Mouse (Mus musculus): ENCODE measurements around the gene Mepce. TPM values are rescaled to one million over a fixed set of nuclear protein-coding genes. Genes with fewer than 3 reads are reported as not detected.
A peak's percentile ranks its signal among the peaks of the same experiment; 100 is the strongest.

The Mepce gene
- total and polyA plus RNA-seq, 2 experiments from 2014 or later: 18.3 to 47.7 TPM

DNA sequence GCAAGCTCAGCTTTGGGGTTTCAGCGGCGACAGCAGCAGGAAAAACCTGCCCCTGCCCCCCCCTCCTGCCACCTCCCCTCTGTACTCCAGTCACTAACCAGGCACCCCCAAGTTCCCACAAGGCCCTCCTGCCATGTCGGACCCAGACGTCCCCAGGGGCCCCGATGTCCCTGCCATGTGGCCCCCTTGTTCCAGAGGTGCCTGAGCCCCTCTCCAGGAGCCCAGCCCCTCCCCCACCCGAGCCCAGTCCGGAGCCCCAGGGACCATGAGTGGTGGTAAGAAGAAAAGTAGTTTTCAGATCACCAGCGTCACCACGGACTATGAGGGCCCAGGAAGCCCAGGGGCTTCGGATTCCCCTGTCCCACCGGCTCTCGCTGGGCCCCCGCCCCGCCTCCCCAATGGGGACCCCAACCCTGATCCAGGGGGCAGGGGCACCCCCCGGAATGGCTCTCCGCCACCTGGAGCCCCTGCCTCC lies 40.6 kb downstream of the Mepce start:
- Histone ChIP-seq H3K27ac (ENCODE audit: low read depth, low read length) (peak overlapping the region; percentile 85), H3K4me3 (ENCODE audit: low read depth, low read length) (peak overlapping the region; percentile 55), H3K9me3 (ENCODE audit: low read length) (no peaks in the 10 kb centered on the region), H3K36me3 (ENCODE audit: insufficient read depth) (peaks cover 10% of the 10 kb centered on the region), H3K4me2 (ENCODE audit: low read depth) (peak overlapping the region; percentile 94), H3K4me1 (ENCODE audit: insufficient read depth) (peaks cover 6% of the 10 kb centered on the region; the same call in 1 of the 2 replicates), H3K9ac (peak overlapping the region; percentile 60), H3K27me3 (ENCODE audit: insufficient read depth, low read length) (no peaks in the 10 kb centered on the region)
- TF ChIP-seq CTCF (IDR thresholded peaks at IDR 0.05; ENCODE audit: low read depth): no peak
- no peak for DNase-seq
- under 1% methylated on average over 16 of the region's 16 CpGs for WGBS
- no peak for ATAC-seq

GRCm38 (mm10) chr5:137746282-137746850 lies 41.1 kb downstream of the Mepce start:
- TF ChIP-seq CTCF (IDR thresholded peaks at IDR 0.05; ENCODE audit: low read depth): no peak
- H3K36me3 ChIP-seq (ENCODE audit: insufficient read depth): peaks cover 5% of the 10 kb centered on the region
- ATAC-seq: peak; percentile 1; the same call in 1 of the 2 replicates
- WGBS: 2% methylated on average over 19 of the region's 20 CpGs
- H3K4me1 ChIP-seq (ENCODE audit: insufficient read depth): peaks cover 6% of the 10 kb centered on the region; the same call in 1 of the 2 replicates
- peak overlapping the region; percentile 85 for H3K27ac ChIP-seq (ENCODE audit: low read depth, low read length)
- no peaks in the 10 kb centered on the region for H3K27me3 ChIP-seq (ENCODE audit: insufficient read depth, low read length)
- peak overlapping the region; percentile 94 for H3K4me2 ChIP-seq (ENCODE audit: low read depth)
- H3K4me3 ChIP-seq (ENCODE audit: low read depth, low read length): peak overlapping the region; percentile 55
- peak overlapping the region; percentile 60 for H3K9ac ChIP-seq
- no peaks in the 10 kb centered on the region for H3K9me3 ChIP-seq (ENCODE audit: low read length)
- DNase-seq: no peak

GRCm38 (mm10) chr5:137745214-137746171 lies 42.0 kb downstream of the Mepce start, which contains the start of gene Tsc22d4:
Gene Tsc22d4 (plus strand): TSS chr5:137745730.
- 2% methylated on average over 28 of the region's 28 CpGs for WGBS
- H3K27ac ChIP-seq (ENCODE audit: low read depth, low read length): peak within 1 kb of the TSS; percentile 85
- TF ChIP-seq CTCF (IDR thresholded peaks at IDR 0.05; ENCODE audit: low read depth): no peak
- H3K4me2 ChIP-seq (ENCODE audit: low read depth): peak within 1 kb of the TSS; percentile 94
- DNase-seq: peak; percentile 93
- H3K9me3 ChIP-seq (ENCODE audit: low read length): no peaks in the 10 kb centered on the region
- ATAC-seq: peak; percentile 55
- peak within 1 kb of the TSS; percentile 55 for H3K4me3 ChIP-seq (ENCODE audit: low read depth, low read length)
- H3K27me3 ChIP-seq (ENCODE audit: insufficient read depth, low read length): no peaks in the 10 kb centered on the region
- H3K36me3 ChIP-seq (ENCODE audit: insufficient read depth): no peaks in the 10 kb centered on the region
- peak within 1 kb of the TSS; percentile 60 for H3K9ac ChIP-seq
- H3K4me1 ChIP-seq (ENCODE audit: insufficient read depth): peaks cover 6% of the 10 kb centered on the region; the same call in 1 of the 2 replicates

DNA sequence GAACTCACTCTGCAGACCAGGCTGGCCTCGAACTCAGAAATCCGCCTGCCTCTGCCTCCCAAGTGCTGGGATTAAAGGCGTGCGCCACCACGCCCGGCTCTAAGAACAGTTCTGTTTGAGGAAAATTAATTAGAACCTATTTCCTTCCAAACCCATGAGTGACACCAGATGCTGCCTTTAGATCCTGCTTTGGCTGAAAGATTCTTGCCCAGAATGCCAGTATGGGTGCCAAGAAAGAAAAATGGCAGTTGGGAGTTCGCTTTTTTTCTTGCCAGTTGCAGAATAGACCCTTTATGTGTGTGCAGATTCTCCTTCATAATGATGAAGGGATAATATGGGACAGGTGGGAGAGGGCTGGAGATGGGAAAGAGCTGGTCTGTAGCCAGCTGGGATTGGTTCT lies 43.3 kb downstream of the Mepce start:
- no peak overlapping the region for H3K9ac ChIP-seq
- no peak overlapping the region for H3K4me2 ChIP-seq (ENCODE audit: low read depth)
- H3K36me3 ChIP-seq (ENCODE audit: insufficient read depth): no peaks in the 10 kb centered on the region
- WGBS: 54% methylated on average over 7 of the region's 7 CpGs
- peak; percentile 63 for DNase-seq
- H3K27ac ChIP-seq (ENCODE audit: low read depth, low read length): no peak overlapping the region
- no peak for TF ChIP-seq CTCF (IDR thresholded peaks at IDR 0.05; ENCODE audit: low read depth)
- peaks cover 13% of the 10 kb centered on the region for H3K4me1 ChIP-seq (ENCODE audit: insufficient read depth)
- ATAC-seq: no peak
- no peak overlapping the region for H3K4me3 ChIP-seq (ENCODE audit: low read depth, low read length)
- no peaks in the 10 kb centered on the region for H3K9me3 ChIP-seq (ENCODE audit: low read length)
- H3K27me3 ChIP-seq (ENCODE audit: insufficient read depth, low read length): no peaks in the 10 kb centered on the region

DNA sequence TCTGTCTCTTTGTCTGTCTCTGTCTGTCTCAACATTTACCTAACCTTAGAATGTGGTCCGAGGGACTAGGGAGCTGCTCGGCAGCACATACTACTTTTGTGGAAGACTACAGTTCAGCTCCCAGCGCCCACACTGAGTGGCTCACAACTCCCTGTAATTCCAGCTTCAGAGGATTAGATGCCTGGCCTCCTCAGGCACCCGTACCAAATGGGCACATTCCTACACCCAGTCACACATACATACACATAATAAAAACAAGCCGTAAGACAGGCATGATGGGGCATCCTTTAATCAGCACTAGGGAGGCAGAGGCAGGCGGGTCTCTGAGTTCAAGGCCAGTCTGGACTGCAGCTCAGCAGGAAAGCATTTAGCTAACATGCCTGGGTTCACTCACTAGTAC lies 44.6 kb downstream of the Mepce start:
- no peak for ATAC-seq
- H3K4me2 ChIP-seq (ENCODE audit: low read depth): no peak overlapping the region
- H3K4me1 ChIP-seq (ENCODE audit: insufficient read depth): peaks cover 20% of the 10 kb centered on the region
- WGBS: 92% methylated on average over 6 of the region's 6 CpGs
- no peaks in the 10 kb centered on the region for H3K27me3 ChIP-seq (ENCODE audit: insufficient read depth, low read length)
- no peak for TF ChIP-seq CTCF (IDR thresholded peaks at IDR 0.05; ENCODE audit: low read depth)
- no peak overlapping the region for H3K27ac ChIP-seq (ENCODE audit: low read depth, low read length)
- H3K36me3 ChIP-seq (ENCODE audit: insufficient read depth): 0 out of 2 replicates have a peak, but pooled peaks cover 3% of the 10 kb centered on the region
- no peak overlapping the region for H3K9ac ChIP-seq
- H3K9me3 ChIP-seq (ENCODE audit: low read length): no peaks in the 10 kb centered on the region
- H3K4me3 ChIP-seq (ENCODE audit: low read depth, low read length): no peak overlapping the region
- DNase-seq: no peak

- peak overlapping the region; percentile 80; the same call in 1 of the 2 replicates for H3K9ac ChIP-seq
- TF ChIP-seq CTCF (IDR thresholded peaks at IDR 0.05; ENCODE audit: low read depth): no peak
- ATAC-seq: no peak
- peak overlapping the region; percentile 74 for H3K4me3 ChIP-seq (ENCODE audit: low read depth, low read length)
- H3K4me2 ChIP-seq (ENCODE audit: low read depth): peak overlapping the region; percentile 90
- 69% methylated on average over 10 of the region's 10 CpGs for WGBS
- H3K27ac ChIP-seq (ENCODE audit: low read depth, low read length): peak overlapping the region; percentile 84; the same call in 1 of the 2 replicates
- peaks cover 7% of the 10 kb centered on the region; the same call in 1 of the 2 replicates for H3K36me3 ChIP-seq (ENCODE audit: insufficient read depth)
- H3K9me3 ChIP-seq (ENCODE audit: low read length): no peaks in the 10 kb centered on the region
- H3K4me1 ChIP-seq (ENCODE audit: insufficient read depth): peaks cover 24% of the 10 kb centered on the region
- no peaks in the 10 kb centered on the region for H3K27me3 ChIP-seq (ENCODE audit: insufficient read depth, low read length)
- DNase-seq: no peak
These were observed 45.4 kb downstream of the Mepce start for GRCm38 (mm10) chr5:137742048-137742447.

Measured in forebrain, postnatal 0 days (tissue).